Mouse (Mus musculus) myocyte (in vitro differentiated cells): ENCODE data around the gene Olfr750.

ENCODE experiments used
- CEBPB ChIP-seq: IDR thresholded peaks from 2 replicates; pipeline ENCODE4 v1.6.1; 2011; ENCODE audit warnings: mild to moderate bottlenecking, moderate library complexity; ENCODE audit not compliant: poor library complexity, insufficient read depth, severe bottlenecking
- E2F4 ChIP-seq: IDR thresholded peaks from one replicate; pipeline ENCODE4 v1.6.1; 2011; ENCODE audit warnings: mild to moderate bottlenecking, control low read depth, moderate library complexity; ENCODE audit not compliant: insufficient read depth
- MAX ChIP-seq: IDR thresholded peaks from one replicate; pipeline ENCODE4 v1.6.1; 2011; ENCODE audit warnings: low read depth, mild to moderate bottlenecking, control low read depth
- MYOD1 ChIP-seq, 3 experiments: IDR thresholded peaks; one replicate each; pipeline ENCODE4 v1.6.1; 2011; ENCODE audit warnings: control low read depth in 2 of 3, low read depth in 2 of 3, mild to moderate bottlenecking in 2 of 3, moderate library complexity in 1 of 3; ENCODE audit not compliant: insufficient read length in 2 of 3, control insufficient read depth in 1 of 3
- MYOG ChIP-seq, 3 experiments: IDR thresholded peaks; one replicate each; pipeline ENCODE4 v1.6.1; 2011; ENCODE audit warnings: control low read depth in 2 of 3, low read depth in 2 of 3, mild to moderate bottlenecking in 2 of 3; ENCODE audit not compliant: insufficient read length in 2 of 3, control insufficient read depth in 1 of 3, insufficient read depth in 1 of 3
- POLR2A ChIP-seq: IDR thresholded peaks from one replicate; pipeline ENCODE4 v1.6.1; 2011; ENCODE audit warnings: low read depth, mild to moderate bottlenecking, control low read depth, moderate library complexity; ENCODE audit not compliant: insufficient read length
- POLR2AphosphoS2 ChIP-seq: IDR thresholded peaks from one replicate; pipeline ENCODE4 v1.6.1; 2011; ENCODE audit warnings: low read depth, control low read depth; ENCODE audit not compliant: insufficient read length
- REST ChIP-seq: IDR thresholded peaks from one replicate; pipeline ENCODE4 v1.6.1; 2011; ENCODE audit warnings: mild to moderate bottlenecking, control low read depth, moderate library complexity; ENCODE audit not compliant: insufficient read depth, insufficient read length
- SRF ChIP-seq: IDR thresholded peaks from one replicate; pipeline ENCODE4 v1.6.1; 2011; ENCODE audit warnings: low read depth; ENCODE audit not compliant: control insufficient read depth, insufficient read length
- TCF12 ChIP-seq: IDR thresholded peaks from one replicate; pipeline ENCODE4 v1.6.1; 2011; ENCODE audit warnings: mild to moderate bottlenecking, control low read depth; ENCODE audit not compliant: poor library complexity, insufficient read depth, severe bottlenecking
- TCF3 ChIP-seq: IDR thresholded peaks from one replicate; pipeline ENCODE4 v1.6.1; 2011; ENCODE audit warnings: low read depth, control low read depth; ENCODE audit not compliant: insufficient read length
- USF1 ChIP-seq: IDR thresholded peaks from one replicate; pipeline ENCODE4 v1.6.1; 2011; ENCODE audit warnings: low read depth, mild to moderate bottlenecking, control low read depth, moderate library complexity

- TF ChIP-seq POLR2A = no peak
- TF ChIP-seq USF1 = no peak
- no peak for TF ChIP-seq MAX
- TF ChIP-seq POLR2AphosphoS2 = no peak
- no peak for TF ChIP-seq MYOD1 (IDR thresholded peaks at IDR 0.05; ENCODE audit: control insufficient read depth in 1 of 3, insufficient read length in 2 of 3, low read depth in 2 of 3)
- no peak for TF ChIP-seq MYOG (IDR thresholded peaks at IDR 0.05; ENCODE audit: control insufficient read depth in 1 of 3, insufficient read depth in 1 of 3, insufficient read length in 2 of 3, low read depth in 2 of 3)
- no peak for TF ChIP-seq E2F4
- no peak for TF ChIP-seq REST
- TF ChIP-seq TCF12 = no peak
- TF ChIP-seq CEBPB = no peak
- TF ChIP-seq TCF3 = no peak
- TF ChIP-seq SRF = no peak
Measured at GRCm38 (mm10) chr14:51087762-51088161, 13.5 kb upstream of the Olfr750 start.
